Mouse (Mus musculus): ENCODE data around the gene Cd34.

The Cd34 gene

GRCm38 (mm10) chr1:194938715-194939114 is at the start of gene Cd34:
Gene Cd34 (plus strand): TSS chr1:194938819.
- DNase-seq (ENCODE audit: low spot score), result no peak

- no peak for DNase-seq (ENCODE audit: low spot score)
These were observed 44.1 kb upstream of the Cd34 start for GRCm38 (mm10) chr1:194894513-194894912.

GRCm38 (mm10) chr1:194895287-194895686 is 43.3 kb upstream of the Cd34 start:
- DNase-seq (ENCODE audit: low spot score), result no peak

GRCm38 (mm10) chr1:194901075-194901474 is 37.5 kb upstream of the Cd34 start:
- DNase-seq (ENCODE audit: low spot score), result no peak

GRCm38 (mm10) chr1:194901826-194902225 is 36.8 kb upstream of the Cd34 start:
- no peak for DNase-seq (ENCODE audit: low spot score)

- no peak for DNase-seq (ENCODE audit: low spot score)
These were observed 29.7 kb upstream of the Cd34 start for GRCm38 (mm10) chr1:194908956-194909355.

GRCm38 (mm10) chr1:194925753-194926350 is 12.8 kb upstream of the Cd34 start:
- DNase-seq (ENCODE audit: low spot score), result no peak

GRCm38 (mm10) chr1:194927887-194928286 is 10.7 kb upstream of the Cd34 start:
- DNase-seq (ENCODE audit: low spot score), result no peak

GRCm38 (mm10) chr1:194929275-194929971 is 9.2 kb upstream of the Cd34 start:
- no peak for DNase-seq (ENCODE audit: low spot score)

GRCm38 (mm10) chr1:194929972-194930355 is 8.7 kb upstream of the Cd34 start:
- no peak for DNase-seq (ENCODE audit: low spot score)

GRCm38 (mm10) chr1:194930706-194931105 is 7.9 kb upstream of the Cd34 start:
- DNase-seq (ENCODE audit: low spot score), result no peak

- no peak for DNase-seq (ENCODE audit: low spot score)
These were observed 3.3 kb upstream of the Cd34 start for GRCm38 (mm10) chr1:194935351-194935750.

- no peak for DNase-seq (ENCODE audit: low spot score)
These were observed 2.9 kb downstream of the Cd34 start for GRCm38 (mm10) chr1:194941528-194941927.

GRCm38 (mm10) chr1:194942912-194943311 is 4.3 kb downstream of the Cd34 start:
- DNase-seq (ENCODE audit: low spot score), result no peak

GRCm38 (mm10) chr1:194943485-194943884 is 4.9 kb downstream of the Cd34 start:
- DNase-seq (ENCODE audit: low spot score), result no peak

- DNase-seq (ENCODE audit: low spot score), result no peak
These were observed 6.8 kb downstream of the Cd34 start for GRCm38 (mm10) chr1:194945382-194945781.

- DNase-seq (ENCODE audit: low spot score), result no peak
These were observed 7.8 kb downstream of the Cd34 start for GRCm38 (mm10) chr1:194946467-194946866.

- DNase-seq (ENCODE audit: low spot score), result no peak
These were observed 12.3 kb downstream of the Cd34 start for GRCm38 (mm10) chr1:194950913-194951312.

GRCm38 (mm10) chr1:194952891-194953290 is 14.3 kb downstream of the Cd34 start:
- no peak for DNase-seq (ENCODE audit: low spot score)

GRCm38 (mm10) chr1:194954694-194955093 is 16.1 kb downstream of the Cd34 start:
- DNase-seq (ENCODE audit: low spot score), result no peak

- DNase-seq (ENCODE audit: low spot score), result no peak
These were observed 17.1 kb downstream of the Cd34 start for GRCm38 (mm10) chr1:194955749-194956148.

- DNase-seq (ENCODE audit: low spot score), result no peak
These were observed 18.4 kb downstream of the Cd34 start for GRCm38 (mm10) chr1:194957021-194957420.

- DNase-seq (ENCODE audit: low spot score), result peak; percentile 9
These were observed 23.6 kb downstream of the Cd34 start for GRCm38 (mm10) chr1:194962181-194962580.

GRCm38 (mm10) chr1:194962712-194963111 is 24.1 kb downstream of the Cd34 start:
- no peak for DNase-seq (ENCODE audit: low spot score)

Data from spleen, adult 12 weeks (tissue).